Mouse (Mus musculus) urinary bladder, postnatal 25 days (tissue): ENCODE measurements around the gene Ppm1b.

ENCODE experiments used
- DNase-seq: peaks from one replicate; pipeline ENCODE4 v3.0.0; 2022; ENCODE audit warnings: low spot score

Gene Ppm1b

DNA sequence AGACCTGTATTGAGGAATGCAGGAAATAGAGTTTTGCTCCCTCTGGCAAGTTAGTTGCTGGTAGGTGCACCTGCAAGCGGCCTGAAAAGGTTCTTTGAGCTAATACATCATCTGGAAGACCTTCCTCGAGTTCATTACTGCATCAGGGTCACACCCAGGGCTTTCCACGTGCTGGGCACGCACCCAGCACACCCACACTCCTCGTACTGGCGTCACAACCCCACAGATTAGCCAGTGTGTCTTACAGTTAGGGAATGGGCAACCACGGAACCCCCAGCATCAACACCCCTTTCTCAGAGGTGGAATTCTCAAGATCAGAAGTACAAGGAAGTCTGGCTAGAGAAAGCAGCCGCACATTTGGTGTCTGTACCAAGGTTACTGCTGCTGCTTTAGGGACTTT is 67.7 kb downstream of the Ppm1b start:
- DNase-seq, result no peak

DNA sequence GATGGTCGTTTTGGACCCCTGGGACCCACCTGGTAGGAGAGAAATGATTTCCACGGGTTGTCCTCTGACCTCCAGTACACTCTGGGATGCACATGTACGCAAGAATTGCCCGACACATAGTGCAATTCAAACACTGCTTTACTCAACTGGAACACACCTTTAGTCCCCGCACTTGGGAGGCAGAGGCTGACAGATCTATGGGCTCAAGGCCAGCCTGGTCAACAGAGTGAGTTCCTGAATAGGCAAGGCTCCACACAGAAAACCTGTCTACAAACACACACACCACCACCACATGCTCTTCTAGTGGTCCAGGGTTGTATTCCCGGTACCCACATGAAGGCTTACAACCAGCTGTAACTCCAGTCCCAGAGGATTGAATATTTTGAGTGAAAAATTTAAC is 68.6 kb downstream of the Ppm1b start:
- DNase-seq, result no peak

DNA sequence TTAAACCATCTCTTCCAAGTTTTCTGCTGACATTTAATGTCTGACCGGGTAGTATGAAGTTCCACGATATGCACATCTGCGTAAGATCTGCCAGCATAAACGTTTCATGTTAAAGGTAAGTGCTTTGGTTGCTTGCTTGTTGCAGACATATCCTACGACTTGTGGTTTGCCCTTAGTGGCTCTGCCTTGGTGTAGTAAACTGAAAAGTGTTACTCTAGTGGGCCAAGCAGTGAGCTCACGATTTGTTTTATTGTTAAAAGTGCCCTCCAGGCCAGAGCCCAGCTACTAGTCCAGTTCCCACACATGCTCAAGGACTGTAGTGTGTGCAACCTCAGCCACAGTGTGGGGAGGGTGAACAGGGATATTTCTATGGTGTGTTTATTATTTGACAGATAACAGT is 69.9 kb downstream of the Ppm1b start:
- no peak for DNase-seq

DNA sequence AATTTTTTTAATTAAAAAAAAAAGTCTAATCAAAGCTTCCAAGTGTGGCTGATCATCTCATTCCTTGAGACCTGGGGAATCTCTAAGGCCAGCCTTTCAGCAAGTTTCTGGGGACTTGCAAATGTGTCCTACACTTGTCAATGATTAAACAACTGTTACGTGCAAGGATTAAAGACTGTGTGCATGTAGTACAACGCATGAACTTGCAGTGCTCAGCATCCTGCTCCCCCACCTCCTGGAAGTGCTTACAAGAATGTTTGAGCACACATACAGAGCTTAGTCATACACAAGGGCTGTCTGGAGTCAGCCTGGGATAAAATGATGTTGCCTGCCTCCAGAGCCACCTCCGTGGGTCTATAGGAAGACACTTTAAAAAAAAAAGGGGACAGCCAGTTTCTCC is 70.7 kb downstream of the Ppm1b start:
- DNase-seq, result no peak

DNA sequence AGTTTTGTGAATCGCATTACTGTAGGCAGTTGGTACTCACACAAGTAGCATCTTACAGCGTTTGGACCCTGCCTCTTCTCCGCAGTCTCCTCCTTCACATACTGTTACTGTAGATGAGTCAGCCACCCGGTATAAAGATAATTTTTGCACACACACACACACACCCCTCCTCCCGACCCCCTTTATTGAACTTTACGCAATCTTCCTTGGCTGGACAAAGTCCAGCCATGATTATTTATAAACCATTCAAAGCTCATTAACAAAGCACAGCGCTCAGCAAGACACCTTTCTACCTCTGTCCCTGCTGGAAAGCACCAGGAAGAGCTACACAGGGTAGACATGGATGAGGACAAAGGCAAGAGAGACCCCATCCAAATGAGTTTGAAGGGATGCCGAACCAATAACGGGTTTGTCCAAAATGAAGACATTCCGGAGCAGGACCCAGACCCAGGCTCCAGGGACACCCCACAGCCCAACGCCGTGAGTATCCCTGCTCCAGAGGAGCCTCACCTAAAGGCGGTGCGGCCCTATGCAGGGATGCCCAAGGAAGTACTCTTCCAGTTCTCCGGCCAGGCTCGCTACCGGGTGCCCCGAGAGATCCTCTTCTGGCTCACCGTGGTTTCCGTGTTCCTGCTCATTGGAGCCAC is 71.7 kb downstream of the Ppm1b start, which contains the start of gene Slc3a1:
TSS of gene Slc3a1 (plus strand) at position 284 of the 647 bp plus-strand sequence.
- no peak for DNase-seq

DNA sequence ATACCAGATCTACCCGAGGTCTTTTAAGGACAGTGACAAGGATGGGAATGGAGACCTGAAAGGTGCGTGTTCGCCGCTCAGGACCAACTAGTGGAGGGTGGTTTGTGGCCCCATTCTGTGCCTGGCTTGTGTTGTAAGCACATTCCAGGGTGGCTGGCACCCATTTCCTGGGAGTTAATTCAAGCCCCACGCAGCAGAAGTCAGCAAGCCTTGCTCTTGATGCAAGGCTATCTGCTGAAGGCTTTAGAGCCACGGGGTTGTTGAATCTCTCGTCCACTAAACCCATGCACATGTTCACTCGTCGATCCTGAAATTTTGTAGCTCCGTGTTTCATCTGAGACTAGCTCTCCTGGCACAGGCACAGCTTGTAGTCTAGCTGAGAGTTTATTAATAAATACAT is 72.3 kb downstream of the Ppm1b start:
- no peak for DNase-seq

DNA sequence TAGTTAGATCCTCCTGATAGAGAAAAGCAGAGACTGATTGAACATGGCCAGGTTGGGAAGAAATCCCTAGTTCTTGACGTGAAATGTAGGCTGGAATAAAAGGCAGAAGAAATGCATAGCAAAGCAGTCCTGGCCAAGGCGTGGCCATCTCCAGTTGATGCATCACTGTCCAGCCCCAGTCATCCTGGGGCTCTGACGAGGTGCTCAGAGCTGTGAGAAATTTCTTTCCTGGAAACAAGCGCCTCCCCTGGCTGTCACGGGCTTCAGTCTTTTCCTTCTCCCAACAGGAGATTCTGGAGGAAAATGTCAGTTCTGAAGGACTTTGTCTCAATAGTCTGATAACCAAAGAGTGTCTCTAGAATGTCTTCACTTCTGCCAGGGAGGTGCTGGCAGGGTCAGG is 74.1 kb downstream of the Ppm1b start:
- no peak for DNase-seq

DNA sequence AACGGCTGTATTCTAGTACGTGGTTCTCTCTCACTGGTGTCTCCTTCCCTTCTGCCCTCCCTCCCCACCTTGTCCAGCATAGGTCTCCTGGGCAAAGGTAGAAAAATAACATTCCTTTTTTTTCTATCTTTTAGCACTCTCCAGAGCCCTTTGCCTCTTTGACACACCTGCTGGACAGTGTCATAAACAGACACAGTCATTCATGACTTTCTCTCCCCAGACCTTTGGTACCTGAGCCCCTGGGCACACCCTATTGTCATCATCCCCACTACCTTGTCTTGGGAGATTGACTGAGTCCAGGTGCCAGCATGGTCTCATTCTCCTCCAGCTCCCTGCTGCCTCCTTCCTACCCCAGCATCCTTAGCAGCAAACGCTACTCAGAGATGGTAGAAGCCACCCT is 76.5 kb downstream of the Ppm1b start:
- DNase-seq, result no peak

DNA sequence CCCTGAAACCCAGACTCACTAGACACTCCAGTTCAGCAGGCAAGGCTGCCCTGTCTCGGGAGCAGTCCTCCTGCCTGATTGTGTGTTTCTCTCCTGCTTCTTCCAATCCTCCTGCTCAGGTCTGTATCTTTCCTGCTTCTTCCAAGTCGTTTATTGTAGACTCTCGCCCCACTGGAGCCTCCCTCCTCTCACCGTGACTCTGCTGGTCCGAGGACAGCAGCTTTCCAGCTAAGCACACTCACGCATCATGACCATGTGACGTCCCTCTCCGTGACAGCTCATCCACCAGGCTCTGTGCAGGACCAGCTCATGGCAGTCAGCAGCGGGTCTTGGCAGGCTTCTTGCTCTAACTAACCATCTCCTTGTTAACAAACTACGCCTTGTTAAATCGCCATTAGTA is 77.5 kb downstream of the Ppm1b start:
- DNase-seq, result no peak

DNA sequence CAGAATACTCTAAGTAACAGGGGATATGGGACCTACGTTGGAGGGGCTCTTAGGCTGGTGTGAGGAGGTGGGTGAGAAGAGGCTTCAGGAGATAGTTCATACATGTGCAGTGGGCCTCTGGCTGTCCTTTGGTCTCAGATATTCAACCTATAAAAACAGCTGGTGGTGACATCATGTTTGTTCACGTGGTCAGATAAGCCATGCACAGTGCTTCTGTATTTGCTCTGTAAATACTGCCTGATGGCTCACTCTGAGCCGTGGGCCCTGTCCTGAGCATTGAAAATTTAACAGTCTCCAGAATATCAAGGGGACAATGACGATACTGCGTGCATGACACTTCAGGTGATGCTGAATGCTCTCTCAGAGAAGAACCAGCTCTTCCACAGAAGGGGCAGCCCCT is 81.3 kb downstream of the Ppm1b start:
- DNase-seq, result no peak

DNA sequence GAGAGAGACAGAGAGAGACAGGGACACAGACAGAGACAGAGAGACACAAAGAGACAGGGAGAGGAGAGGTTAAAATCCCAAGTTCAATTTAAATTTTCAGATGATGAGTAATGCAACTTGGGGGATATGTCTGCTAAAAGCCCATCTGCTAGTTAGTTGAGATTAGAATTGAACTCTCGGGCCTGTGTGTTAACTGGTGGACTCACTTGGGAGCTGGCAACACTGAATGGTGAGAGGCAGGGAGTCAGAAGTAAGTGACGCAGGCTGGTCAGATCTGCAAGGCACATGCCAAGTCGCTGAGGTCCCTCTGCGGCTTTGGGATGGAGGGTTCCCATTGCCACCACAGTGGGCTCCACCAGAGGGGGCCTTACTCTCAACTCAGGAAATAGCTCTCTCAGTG is 81.8 kb downstream of the Ppm1b start:
- DNase-seq, result no peak

DNA sequence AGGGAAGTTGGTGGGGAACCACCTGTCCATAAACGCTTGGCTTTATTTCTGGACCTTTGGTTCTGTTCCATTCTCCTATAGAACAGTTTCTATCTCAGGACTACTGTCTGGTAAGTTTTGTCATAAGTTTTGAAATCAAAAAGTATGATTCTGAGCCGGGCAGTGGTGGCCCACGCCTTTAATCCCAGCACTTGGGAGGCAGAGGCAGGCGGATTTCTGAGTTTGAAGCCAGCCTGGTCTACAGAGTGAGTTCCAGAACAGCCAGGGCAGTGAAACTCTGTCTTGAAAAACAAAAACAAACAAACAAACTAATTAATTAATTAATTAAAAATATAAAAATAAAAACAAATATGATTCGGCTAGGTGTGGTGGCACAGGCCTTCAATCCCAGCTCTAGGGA is 82.2 kb downstream of the Ppm1b start:
- no peak for DNase-seq

DNA sequence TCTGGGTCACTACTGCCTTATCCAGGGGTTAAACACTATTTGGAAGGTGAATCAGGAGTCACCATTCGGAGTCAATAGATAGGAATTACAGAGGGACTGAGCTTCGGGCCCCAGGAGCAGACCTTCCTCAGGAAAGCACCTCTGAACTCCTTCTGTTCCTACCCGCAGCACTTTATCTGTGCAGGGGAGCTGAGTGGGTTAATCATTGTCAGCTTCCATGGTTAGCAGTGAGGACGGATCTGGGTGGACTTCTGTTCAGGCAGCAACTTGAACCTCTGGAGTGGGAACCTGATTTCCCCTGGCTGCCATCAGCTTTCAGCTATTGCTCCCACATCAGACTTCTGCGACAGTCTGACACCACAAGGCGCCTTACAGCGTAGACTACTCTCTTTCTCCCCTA is 84.4 kb downstream of the Ppm1b start:
- no peak for DNase-seq

DNA sequence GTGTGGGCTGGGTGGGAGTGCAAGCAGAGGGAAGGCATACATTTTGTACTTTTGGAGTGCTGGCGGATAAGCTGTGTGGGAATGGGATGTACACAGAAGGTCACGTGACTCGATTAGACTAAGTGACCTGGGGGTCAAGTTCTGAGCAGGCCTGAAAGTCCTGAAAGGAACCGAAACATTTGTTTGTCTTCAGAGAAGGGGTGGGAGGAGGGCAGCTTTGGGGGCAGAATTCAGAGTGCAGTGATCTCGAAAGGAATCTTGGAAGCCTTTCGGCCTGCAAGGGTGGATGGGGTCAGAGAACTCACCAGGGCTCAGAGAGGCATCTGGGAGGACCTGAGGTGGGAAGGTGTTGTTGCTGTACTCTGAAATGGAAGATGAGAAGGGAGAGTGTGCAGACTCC is 85.9 kb downstream of the Ppm1b start:
- DNase-seq, result no peak

DNA sequence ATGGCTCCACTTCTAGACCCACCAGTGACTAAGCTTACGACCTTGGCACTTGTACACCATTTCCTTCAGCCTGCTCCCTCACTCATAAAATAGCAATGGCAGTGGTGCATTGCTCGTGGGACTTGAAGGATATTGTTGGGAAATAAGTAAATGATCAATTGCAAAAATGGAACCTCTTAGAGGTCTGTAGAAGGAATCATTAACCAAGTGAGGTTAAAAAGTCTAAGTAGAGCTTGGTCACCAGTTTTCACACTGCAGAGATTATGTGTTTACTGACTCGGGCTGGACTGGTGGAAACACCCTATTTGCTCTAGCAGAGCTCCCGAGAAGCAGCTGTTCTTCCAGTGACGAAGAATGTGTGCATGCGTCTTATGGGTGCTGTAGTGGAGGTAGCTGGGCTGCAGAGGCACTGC is 86.9 kb downstream of the Ppm1b start:
- no peak for DNase-seq

DNA sequence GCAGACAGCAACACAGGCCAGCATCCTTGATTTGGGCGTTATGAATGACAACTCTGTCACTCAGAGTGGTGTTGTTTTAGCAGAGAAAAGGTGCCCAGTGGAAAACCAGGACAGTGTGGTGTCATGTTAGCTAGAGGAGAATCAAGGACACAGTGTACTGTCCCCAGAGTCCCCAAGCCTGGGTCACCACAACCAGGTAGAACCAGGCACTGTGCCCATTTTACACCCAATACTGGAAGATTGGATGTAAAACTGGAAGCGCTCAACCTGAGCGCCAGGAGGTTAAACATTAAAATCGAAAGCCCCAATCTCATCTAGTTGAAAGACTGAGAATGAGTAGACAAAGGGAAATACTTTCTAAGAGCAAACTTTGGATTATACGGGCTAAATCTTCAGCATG is 87.9 kb downstream of the Ppm1b start:
- no peak for DNase-seq

DNA sequence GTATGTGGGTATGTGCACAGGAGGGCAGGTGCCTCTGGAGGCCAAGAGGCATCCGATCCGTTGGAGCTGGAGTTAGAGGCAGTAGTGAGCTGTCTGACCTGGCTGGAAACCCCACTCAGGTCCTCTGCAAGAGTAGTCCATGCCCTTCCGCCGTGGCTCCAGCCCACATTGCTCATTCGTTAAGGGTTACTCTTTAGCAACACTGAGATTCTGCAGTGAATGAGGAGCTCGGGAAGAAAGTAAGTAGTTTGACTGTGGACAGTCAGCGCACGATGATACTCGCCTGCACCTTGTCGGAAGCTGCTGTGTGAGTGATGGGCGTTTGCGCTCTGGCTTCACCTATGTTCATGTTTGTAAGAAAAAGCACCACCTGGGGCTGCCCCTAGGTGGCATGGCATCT is 88.6 kb downstream of the Ppm1b start:
- DNase-seq, result no peak

DNA sequence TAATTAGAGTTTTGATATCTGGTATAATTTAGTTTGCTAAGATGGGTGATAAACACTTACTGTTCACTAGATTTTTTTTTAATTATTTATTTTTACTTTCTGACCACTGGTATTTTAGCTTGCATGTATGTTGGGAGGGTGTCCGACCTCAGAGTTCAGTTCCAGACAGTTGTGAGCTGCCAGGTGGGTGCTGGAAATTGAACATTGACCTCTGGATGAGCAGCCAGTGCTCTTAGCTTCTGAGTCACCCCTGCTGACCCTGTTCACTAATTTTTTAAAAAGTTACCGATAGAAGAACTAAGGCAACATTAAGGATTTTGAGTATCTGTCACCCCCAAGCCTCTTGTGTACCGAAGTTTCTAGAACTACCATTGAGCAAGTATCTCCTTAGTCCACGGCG is 91.8 kb downstream of the Ppm1b start:
- DNase-seq, result no peak

DNA sequence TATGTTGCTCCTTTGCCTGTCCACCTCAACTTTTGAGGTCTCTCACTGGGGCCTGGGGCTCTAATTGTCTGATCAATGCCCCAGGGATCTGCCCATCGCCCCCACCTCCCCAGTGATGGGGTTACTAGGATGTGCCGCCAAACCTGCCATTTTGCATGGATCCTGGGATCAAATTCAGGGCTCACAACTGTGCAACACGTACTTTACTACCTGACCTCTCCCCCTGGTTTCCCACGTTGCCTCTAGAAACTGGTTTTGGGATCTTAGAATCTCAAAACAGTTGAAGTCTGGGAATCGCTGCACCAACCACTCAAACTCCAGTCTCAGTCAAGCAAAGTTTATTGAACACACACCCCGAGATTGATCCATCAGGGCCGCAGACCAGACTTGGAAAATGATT is 101.7 kb downstream of the Ppm1b start:
- DNase-seq, result no peak

DNA sequence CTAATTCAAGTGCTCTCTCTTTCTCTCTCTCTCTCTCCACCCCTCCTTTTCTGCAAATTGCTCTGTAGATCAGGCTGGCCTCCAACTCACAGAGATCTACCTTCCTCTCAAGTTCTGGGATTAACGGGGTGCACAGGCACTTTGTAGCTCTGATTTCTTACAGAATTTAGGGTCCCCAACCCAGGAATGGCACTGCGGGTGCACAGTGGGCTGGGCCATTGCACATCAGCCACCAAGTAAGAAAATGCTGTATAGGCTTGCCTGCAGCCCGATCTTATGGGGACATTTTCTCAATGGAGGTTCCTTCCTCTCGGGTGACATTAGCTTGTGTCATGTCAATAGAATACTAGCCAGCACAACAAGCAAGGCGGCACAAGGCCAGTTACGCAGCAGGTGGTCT is 102.6 kb downstream of the Ppm1b start:
- no peak for DNase-seq

DNA sequence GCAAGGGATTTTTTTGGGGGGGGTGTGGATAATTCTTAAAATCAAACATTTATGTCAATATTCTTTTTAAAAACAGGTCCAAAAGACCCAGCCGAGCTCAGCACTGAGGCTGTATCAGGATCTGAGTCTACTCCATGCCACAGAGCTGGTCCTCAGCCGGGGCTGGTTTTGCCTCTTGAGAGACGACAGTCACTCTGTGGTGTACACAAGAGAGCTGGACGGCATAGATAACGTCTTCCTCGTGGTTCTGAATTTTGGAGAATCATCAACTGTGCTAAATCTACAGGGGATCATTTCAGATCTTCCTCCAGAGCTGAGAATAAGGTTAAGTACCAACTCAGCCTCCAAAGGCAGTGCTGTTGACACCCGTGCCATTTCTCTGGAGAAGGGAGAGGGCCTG is 107.0 kb downstream of the Ppm1b start:
- DNase-seq, result no peak

DNA sequence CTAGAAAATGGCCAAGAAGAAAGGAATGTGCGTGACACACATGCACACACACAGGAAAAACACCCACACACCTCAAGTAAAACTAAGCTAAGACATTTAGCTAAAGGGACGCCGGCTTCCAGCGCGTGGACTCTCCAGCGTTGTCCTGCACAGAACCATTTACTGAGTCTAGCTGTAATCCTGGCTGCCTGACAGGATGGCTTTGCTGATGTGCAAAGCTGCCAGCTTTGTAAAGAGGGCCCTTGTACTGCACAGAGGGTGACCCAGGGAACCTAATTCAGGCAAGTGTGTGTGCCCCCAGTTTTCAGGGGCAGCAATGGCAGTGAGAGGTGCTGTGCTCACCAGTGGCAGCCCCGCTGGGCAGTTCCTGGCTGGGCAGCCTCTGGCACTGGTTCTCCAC is 110.8 kb downstream of the Ppm1b start:
- no peak for DNase-seq

DNA sequence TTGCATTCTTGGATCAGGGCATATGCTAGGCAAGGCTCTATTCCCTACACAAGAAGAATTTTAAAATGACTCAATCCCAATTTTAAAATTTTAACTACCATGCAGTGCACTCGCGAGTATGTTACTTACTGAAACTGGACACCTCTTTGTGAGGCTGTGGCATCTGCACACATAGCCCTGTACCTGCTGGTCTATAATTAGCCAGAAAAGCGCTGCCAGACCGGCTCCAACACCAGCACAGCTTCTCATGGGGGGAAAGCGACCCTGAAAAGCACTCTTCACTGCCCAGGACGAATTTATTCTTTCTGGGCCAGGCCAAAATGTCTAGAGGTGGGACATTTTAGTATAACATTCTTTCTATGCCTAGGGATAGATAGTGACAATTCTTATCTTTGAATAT is 114.1 kb downstream of the Ppm1b start:
- no peak for DNase-seq

DNA sequence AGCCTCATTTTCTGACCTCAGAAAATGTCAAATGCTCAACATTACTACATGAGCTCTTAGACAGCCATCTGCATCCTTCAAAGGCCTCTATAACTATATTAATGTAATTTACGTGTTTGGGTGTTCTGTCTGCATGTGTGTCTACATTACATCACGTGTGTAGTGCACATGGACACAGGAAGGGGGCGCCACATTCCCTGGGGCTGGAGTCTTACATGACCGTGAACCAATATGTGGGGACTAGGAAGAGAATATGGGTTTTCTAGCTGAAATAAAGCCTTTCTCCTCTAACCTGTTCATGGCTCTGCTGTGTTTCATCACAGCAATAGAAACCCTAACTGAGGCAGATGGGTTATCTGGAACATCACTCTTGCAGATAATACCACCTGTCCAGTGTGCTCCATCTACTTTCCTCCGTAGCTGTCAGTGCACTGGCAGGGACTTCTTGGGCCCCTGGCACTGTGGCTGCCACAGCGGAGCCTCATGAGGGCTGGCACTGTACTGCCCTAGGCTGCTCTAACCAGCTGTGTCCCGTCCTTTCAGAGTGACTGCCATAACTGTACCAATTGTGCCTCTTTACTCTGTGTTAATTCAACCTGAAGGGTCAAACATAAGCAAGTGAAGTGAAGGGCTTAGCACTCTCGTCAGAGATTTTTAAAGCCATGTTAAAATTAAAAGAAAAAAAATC is 114.7 kb downstream of the Ppm1b start:
- no peak for DNase-seq
